Mouse (Mus musculus) lung, postnatal 0 days (tissue): ENCODE data around the gene Ccdc30. TPM values are rescaled to one million over a fixed set of nuclear protein-coding genes. Genes with fewer than 3 reads are reported as not detected.

Experiments used
- ATAC-seq: fragments of 200-750 bp; cut with Nextera tagmentation; 2 replicates; pipeline ENCODE4 v1.8.0; 2017; ENCODE audit warnings: moderate library complexity
- DNase-seq: peaks from one replicate; pipeline ENCODE4 v3.0.0-alpha.2; 2016; ENCODE audit warnings: low spot score
- H3K27ac ChIP-seq: fragments of 300-500 bp; sonication (generic); 2 replicates; pipeline ENCODE4 v1.5.1; 2014; ENCODE audit warnings: antibody characterized with exemption, mild to moderate bottlenecking, low read length, mixed read lengths
- H3K27me3 ChIP-seq: fragments of 300-500 bp; sonication (generic); replicated peaks from 2 replicates; pipeline ENCODE4 v1.6.1; 2014; ENCODE audit warnings: low read length, mixed read lengths; ENCODE audit not compliant: insufficient read depth
- H3K36me3 ChIP-seq: fragments of 300-500 bp; sonication (generic); 2 replicates; pipeline ENCODE4 v1.6.1; 2014; ENCODE audit warnings: low read length, mixed read lengths; ENCODE audit not compliant: insufficient read depth
- H3K4me1 ChIP-seq: fragments of 300-500 bp; sonication (generic); 2 replicates; pipeline ENCODE4 v1.6.1; 2014; ENCODE audit warnings: antibody characterized with exemption, low read depth, low read length, mixed read lengths; ENCODE audit not compliant: insufficient read depth
- H3K4me2 ChIP-seq: fragments of 300-500 bp; sonication (generic); replicated peaks from 2 replicates; pipeline ENCODE4 v1.6.1; 2014; ENCODE audit warnings: low read depth, mild to moderate bottlenecking, low read length, moderate library complexity, mixed read lengths
- H3K4me3 ChIP-seq: fragments of 300-500 bp; sonication (generic); 2 replicates; pipeline ENCODE4 v1.5.1; 2014; ENCODE audit warnings: low read depth, low read length
- H3K9ac ChIP-seq: fragments of 300-500 bp; sonication (generic); replicated peaks from 2 replicates; pipeline ENCODE4 v1.6.1; 2014; ENCODE audit warnings: low read depth, mild to moderate bottlenecking
- H3K9me3 ChIP-seq: fragments of 300-500 bp; sonication (generic); 2 replicates; pipeline ENCODE4 v1.6.1; 2016; ENCODE audit warnings: low read length, mixed read lengths
- CTCF ChIP-seq: IDR thresholded peaks from 2 replicates; pipeline ENCODE4 v1.5.1; 2016; ENCODE audit warnings: antibody characterized with exemption, mild to moderate bottlenecking
- EP300 ChIP-seq: IDR thresholded peaks from 2 replicates; pipeline ENCODE4 v1.6.1; 2016; ENCODE audit warnings: antibody characterized with exemption, mild to moderate bottlenecking, control low read depth
- WGBS: fragments of 180-500 bp; shearing (Covaris S2); extraction: QIAGEN DNeasy Blood & Tissue Kit; methylation state at CpG from one replicate; pipeline ENCODE4 v1.1.7; 2014; 5-methylcytosine and 5-hydroxymethylcytosine counted together
- polyA plus RNA-seq: library from polyadenylated mRNA; unstranded; fragments of >200 nt; fragmentation: Nextera tagmentation; extraction: Ambion mirVana; gene quantifications from 2 replicates; pipeline ENCODE4 v1.2.1, GENCODE M21; 2015

The Ccdc30 gene
- polyA plus RNA-seq, 1 experiment from 2014 or later: 7.3 TPM

- no peak overlapping the region for H3K4me2 ChIP-seq
These were observed 38.2 kb upstream of the Ccdc30 start for GRCm38 (mm10) chr4:119453533-119453932.

GRCm38 (mm10) chr4:119453128-119453527 lies 37.8 kb upstream of the Ccdc30 start:
- DNase-seq (no peak), ATAC-seq (no peak)
- TF ChIP-seq EP300 (no peak), CTCF (no peak)
- H3K4me1 ChIP-seq: no peaks in the 10 kb centered on the region
- no peaks in the 10 kb centered on the region for H3K27me3 ChIP-seq
- H3K36me3 ChIP-seq: no peaks in the 10 kb centered on the region
- WGBS: 50% methylated on average over 5 of the region's 5 CpGs
- no peak overlapping the region for H3K9ac ChIP-seq
- H3K4me2 ChIP-seq: no peak overlapping the region
- H3K4me3 ChIP-seq: no peak overlapping the region
- no peak overlapping the region for H3K27ac ChIP-seq
- H3K9me3 ChIP-seq: no peaks in the 10 kb centered on the region

More at GRCm38 (mm10) chr4:119453533-119453932, 38.2 kb upstream of the Ccdc30 start:
- Histone ChIP-seq H3K36me3 (no peaks in the 10 kb centered on the region), H3K4me1 (no peaks in the 10 kb centered on the region), H3K27ac (no peak overlapping the region), H3K27me3 (no peaks in the 10 kb centered on the region), H3K9ac (no peak overlapping the region), H3K4me3 (no peak overlapping the region), H3K9me3 (no peaks in the 10 kb centered on the region)
- 10% methylated on average over 6 of the region's 6 CpGs for WGBS
- no peak for TF ChIP-seq EP300
- no peak for TF ChIP-seq CTCF
- DNase-seq (no peak), ATAC-seq (peak; percentile 57)

- H3K36me3 ChIP-seq: no peaks in the 10 kb centered on the region
- no peaks in the 10 kb centered on the region for H3K4me1 ChIP-seq
- H3K27ac ChIP-seq: no peak overlapping the region
- no peaks in the 10 kb centered on the region for H3K9me3 ChIP-seq
- ATAC-seq (no peak), DNase-seq (no peak)
- H3K9ac ChIP-seq: no peak overlapping the region
- H3K4me2 ChIP-seq: no peak overlapping the region
- WGBS: 66% methylated on average over 7 of the region's 7 CpGs
- TF ChIP-seq CTCF: no peak
- TF ChIP-seq EP300: no peak
- H3K4me3 ChIP-seq: no peak overlapping the region
- H3K27me3 ChIP-seq: no peaks in the 10 kb centered on the region
These were observed 35.1 kb upstream of the Ccdc30 start for GRCm38 (mm10) chr4:119450436-119450835.

GRCm38 (mm10) chr4:119447786-119448185 lies 32.5 kb upstream of the Ccdc30 start:
- no peaks in the 10 kb centered on the region for H3K9me3 ChIP-seq
- H3K4me1 ChIP-seq: no peaks in the 10 kb centered on the region
- no peaks in the 10 kb centered on the region for H3K27me3 ChIP-seq
- no peak for TF ChIP-seq EP300
- TF ChIP-seq CTCF: no peak
- H3K9ac ChIP-seq: no peak overlapping the region
- H3K36me3 ChIP-seq: no peaks in the 10 kb centered on the region
- H3K4me2 ChIP-seq: no peak overlapping the region
- 46% methylated on average over 3 of the region's 3 CpGs for WGBS
- H3K4me3 ChIP-seq: no peak overlapping the region
- ATAC-seq (no peak), DNase-seq (no peak)
- H3K27ac ChIP-seq: no peak overlapping the region

- no peak overlapping the region for H3K27ac ChIP-seq
- H3K4me3 ChIP-seq: no peak overlapping the region
- TF ChIP-seq CTCF (no peak), EP300 (no peak)
- H3K27me3 ChIP-seq: no peaks in the 10 kb centered on the region
- WGBS: 92% methylated on average over 6 of the region's 6 CpGs
- no peaks in the 10 kb centered on the region for H3K9me3 ChIP-seq
- no peaks in the 10 kb centered on the region for H3K36me3 ChIP-seq
- no peak for DNase-seq
- no peaks in the 10 kb centered on the region for H3K4me1 ChIP-seq
- no peak for ATAC-seq
- H3K4me2 ChIP-seq: no peak overlapping the region
- no peak overlapping the region for H3K9ac ChIP-seq
These were observed 31.9 kb upstream of the Ccdc30 start for GRCm38 (mm10) chr4:119447261-119447660.

- Histone ChIP-seq H3K9me3 (no peaks in the 10 kb centered on the region), H3K27ac (no peak overlapping the region), H3K27me3 (no peaks in the 10 kb centered on the region), H3K4me1 (no peaks in the 10 kb centered on the region), H3K36me3 (no peaks in the 10 kb centered on the region), H3K4me2 (no peak overlapping the region), H3K4me3 (no peak overlapping the region), H3K9ac (no peak overlapping the region)
- DNase-seq: no peak
- TF ChIP-seq EP300: no peak
- TF ChIP-seq CTCF: no peak
- ATAC-seq: no peak
- WGBS: 49% methylated on average over 6 of the region's 6 CpGs
These were observed 27.2 kb upstream of the Ccdc30 start for GRCm38 (mm10) chr4:119442539-119442938.

- H3K4me2 ChIP-seq: no peak overlapping the region
- 85% methylated on average over 4 of the region's 4 CpGs for WGBS
- no peak for TF ChIP-seq EP300
- TF ChIP-seq CTCF: no peak
These were observed 26.5 kb upstream of the Ccdc30 start for GRCm38 (mm10) chr4:119441836-119442235.

More at GRCm38 (mm10) chr4:119441836-119442235, 26.5 kb upstream of the Ccdc30 start:
- Histone ChIP-seq H3K4me3 (no peak overlapping the region), H3K27ac (no peak overlapping the region), H3K36me3 (no peaks in the 10 kb centered on the region), H3K9me3 (no peaks in the 10 kb centered on the region), H3K9ac (no peak overlapping the region), H3K4me1 (no peaks in the 10 kb centered on the region), H3K27me3 (no peaks in the 10 kb centered on the region)
- ATAC-seq: no peak
- DNase-seq: no peak
